Mouse (Mus musculus) CH12.LX (cell line): Measurements from ENCODE around the gene Mras.

ENCODE experiments used
- CTCF ChIP-seq, 2 experiments: IDR thresholded peaks in 1 of 2; conservative IDR thresholded peaks in 1 of 2; 2 replicates each; pipeline ENCODE4 v1.5.1; 2011 to 2012; ENCODE audit warnings: low read depth in 2 of 2, low read length in 2 of 2, improper control_type of control experiment in 1 of 2, inconsistent platforms in 1 of 2, mild to moderate bottlenecking in 1 of 2, moderate library complexity in 1 of 2
- ELF1 ChIP-seq: IDR thresholded peaks from 2 replicates; pipeline ENCODE4 v1.6.1; 2014; ENCODE audit warnings: low read depth, mild to moderate bottlenecking, inconsistent platforms, low read length, improper control_type of control experiment
- MXI1 ChIP-seq: IDR thresholded peaks from 2 replicates; pipeline ENCODE4 v1.6.1; 2011; ENCODE audit warnings: mild to moderate bottlenecking, low read depth, low read length, improper control_type of control experiment
- TBP ChIP-seq: conservative IDR thresholded peaks from 2 replicates; pipeline ENCODE4 v1.6.1; 2011; ENCODE audit warnings: low read depth, low read length, improper control_type of control experiment

GRCm38 (mm10) chr9:99411093-99411492, 26.1 kb downstream of the Mras start:
- TF ChIP-seq TBP (no peak), MXI1 (no peak), ELF1 (no peak), CTCF (conservative IDR thresholded peaks at IDR 0.05 in 1 of 2, IDR thresholded peaks at IDR 0.05 in 1 of 2; ENCODE audit: low read depth in 2 of 2, low read length in 2 of 2) (no peak)
